Mouse (Mus musculus): ENCODE data around the gene Jak1.
A peak's percentile ranks its signal among the peaks of the same experiment; 100 is the strongest.

Gene Jak1

GRCm38 (mm10) chr4:101238589-101238988 lies 26.5 kb downstream of the Jak1 start:
- DNase-seq = no peak

GRCm38 (mm10) chr4:101236797-101237196 lies 28.3 kb downstream of the Jak1 start:
- no peak for DNase-seq

- DNase-seq = no peak
Measured at GRCm38 (mm10) chr4:101235964-101236363, 29.1 kb downstream of the Jak1 start.

GRCm38 (mm10) chr4:101234753-101235152 lies 30.3 kb downstream of the Jak1 start:
- no peak for DNase-seq

GRCm38 (mm10) chr4:101234332-101234731 lies 30.8 kb downstream of the Jak1 start:
- DNase-seq = peak; percentile 69 to 76

GRCm38 (mm10) chr4:101230621-101231020 lies 34.5 kb downstream of the Jak1 start:
- DNase-seq = peak in 1 of 2 experiments; percentile 25

GRCm38 (mm10) chr4:101227398-101227797 lies 37.7 kb downstream of the Jak1 start:
- DNase-seq = no peak

- DNase-seq = no peak
Measured at GRCm38 (mm10) chr4:101225984-101226383, 39.1 kb downstream of the Jak1 start.

- no peak for DNase-seq
Measured at GRCm38 (mm10) chr4:101220946-101221345, 44.1 kb downstream of the Jak1 start.

- DNase-seq = no peak
Measured at GRCm38 (mm10) chr4:101219839-101220238, 45.2 kb downstream of the Jak1 start.

- peak in 1 of 2 experiments; percentile 27 for DNase-seq
Measured at GRCm38 (mm10) chr4:101217026-101217540, 48.0 kb downstream of the Jak1 start.

- DNase-seq = peak; percentile 65 to 76
Measured at GRCm38 (mm10) chr4:101216286-101216685, 48.8 kb downstream of the Jak1 start.

- DNase-seq = no peak
Measured at GRCm38 (mm10) chr4:101213477-101213876, 51.6 kb downstream of the Jak1 start.

GRCm38 (mm10) chr4:101207492-101207891 lies 57.6 kb downstream of the Jak1 start:
- DNase-seq = no peak

- no peak for DNase-seq
Measured at GRCm38 (mm10) chr4:101203518-101203917, 61.6 kb downstream of the Jak1 start.

GRCm38 (mm10) chr4:101202626-101203025 lies 62.5 kb downstream of the Jak1 start:
- DNase-seq = no peak

- no peak for DNase-seq
Measured at GRCm38 (mm10) chr4:101199433-101200081, 65.5 kb downstream of the Jak1 start.

- peak; percentile 85 to 87 for DNase-seq
Measured at GRCm38 (mm10) chr4:101198333-101198732, 66.7 kb downstream of the Jak1 start.

GRCm38 (mm10) chr4:101197421-101198170 lies 67.5 kb downstream of the Jak1 start:
- no peak for DNase-seq

GRCm38 (mm10) chr4:101196407-101196806 lies 68.7 kb downstream of the Jak1 start:
- no peak for DNase-seq

GRCm38 (mm10) chr4:101194170-101194569 lies 70.9 kb downstream of the Jak1 start:
- DNase-seq = no peak

GRCm38 (mm10) chr4:101192241-101192976 lies 72.7 kb downstream of the Jak1 start:
- peak; percentile 22 to 34 for DNase-seq

GRCm38 (mm10) chr4:101187381-101187780 lies 77.7 kb downstream of the Jak1 start:
- DNase-seq = no peak

Measured in kidney, postnatal 36 days (tissue).